Mouse (Mus musculus): Measurements from ENCODE around the gene Eva1c. TPM values are rescaled to one million over a fixed set of nuclear protein-coding genes. Genes with fewer than 3 reads are reported as not detected.

The Eva1c gene
- polyA plus RNA-seq, 1 experiment, result not detected

GRCm38 (mm10) chr16:90882501-90882977, 56.0 kb downstream of the Eva1c start:
- Histone ChIP-seq H3K4me1 (peaks cover 11% of the 10 kb centered on the region), H3K4me3 (replicated peaks) (no peak overlapping the region), H3K27me3 (replicated peaks) (peaks cover 28% of the 10 kb centered on the region), H3K9me3 (0 out of 2 replicates have a peak, but pooled peaks cover 2% of the 10 kb centered on the region), H3K36me3 (replicated peaks; ENCODE audit: low read length) (no peaks in the 10 kb centered on the region)
- TF ChIP-seq FLI1 (IDR thresholded peaks at IDR 0.05; ENCODE audit: low read length) (no peak), GATA1 (IDR thresholded peaks at IDR 0.05; ENCODE audit: borderline replicate concordance, low read length) (no peak)

DNA sequence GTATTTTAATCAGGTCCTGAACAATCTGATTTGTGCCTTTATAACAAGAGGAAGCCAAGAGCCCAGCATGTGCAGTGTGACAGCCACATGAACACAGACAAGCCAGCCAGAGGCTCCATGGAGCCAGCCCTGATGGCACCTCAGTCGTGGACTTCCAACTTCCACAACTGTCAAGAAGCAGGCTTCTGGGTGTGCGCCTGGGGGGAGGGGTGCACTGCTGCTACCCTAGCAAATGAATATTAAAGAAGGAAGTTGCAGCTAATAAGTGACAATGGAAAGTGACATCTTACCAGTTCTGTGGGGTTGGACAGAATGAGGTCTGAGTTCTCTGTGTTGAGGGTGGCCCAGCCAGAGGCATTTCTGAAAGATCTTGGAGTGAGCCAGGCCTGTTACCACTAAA, 58.8 kb downstream of the Eva1c start:
- Histone ChIP-seq H3K27me3 (replicated peaks) (peaks cover 23% of the 10 kb centered on the region), H3K9me3 (peaks cover 22% of the 10 kb centered on the region), H3K36me3 (replicated peaks; ENCODE audit: low read length) (no peaks in the 10 kb centered on the region), H3K4me1 (peaks cover 11% of the 10 kb centered on the region), H3K4me3 (replicated peaks) (no peak overlapping the region)
- TF ChIP-seq FLI1 (IDR thresholded peaks at IDR 0.05; ENCODE audit: low read length) (no peak), GATA1 (IDR thresholded peaks at IDR 0.05; ENCODE audit: borderline replicate concordance, low read length) (no peak)

DNA sequence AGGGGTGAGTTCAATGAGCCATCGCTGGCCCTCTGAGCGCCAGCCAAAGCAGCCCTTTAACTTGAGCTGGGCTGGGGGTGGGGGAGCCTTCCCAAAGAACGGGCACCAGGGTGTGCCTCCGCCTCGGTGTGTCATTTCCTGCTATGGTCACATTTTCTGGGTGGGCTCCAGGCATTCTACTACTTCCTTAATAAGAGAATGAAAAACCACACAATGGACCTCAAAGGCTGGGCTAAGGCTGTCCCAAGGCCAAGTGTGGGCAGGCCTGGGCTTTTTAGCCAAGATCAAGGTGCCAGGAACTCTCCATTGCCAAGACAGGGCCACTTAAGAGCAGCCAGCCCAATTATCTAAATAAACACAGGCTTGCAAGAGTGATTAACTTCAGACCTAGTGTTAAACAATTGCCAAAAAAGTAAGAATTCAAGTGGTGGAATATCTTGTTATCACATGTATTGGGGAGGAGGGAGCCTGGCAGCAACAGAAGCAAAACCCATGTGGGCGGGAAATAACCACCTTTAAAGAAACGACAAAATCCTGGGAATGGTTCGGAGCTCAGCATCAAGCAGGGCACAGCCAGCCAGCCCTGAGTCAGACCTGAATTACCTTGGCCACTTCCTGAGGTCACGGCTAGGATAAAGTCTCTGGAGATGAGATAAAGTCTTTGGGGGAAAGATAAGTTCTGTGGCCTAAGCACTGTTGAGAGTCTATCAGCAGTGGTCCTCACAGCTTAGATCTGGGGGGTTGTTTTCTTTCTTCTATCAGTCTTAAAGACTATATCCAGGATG, 59.5 kb downstream of the Eva1c start:
- no peak overlapping the region for H3K4me3 ChIP-seq (replicated peaks)
- no peaks in the 10 kb centered on the region for H3K36me3 ChIP-seq (replicated peaks; ENCODE audit: low read length)
- peaks cover 25% of the 10 kb centered on the region for H3K9me3 ChIP-seq
- TF ChIP-seq GATA1 (IDR thresholded peaks at IDR 0.05; ENCODE audit: borderline replicate concordance, low read length) (no peak), FLI1 (IDR thresholded peaks at IDR 0.05; ENCODE audit: low read length) (no peak)
- H3K4me1 ChIP-seq, result peaks cover 11% of the 10 kb centered on the region
- H3K27me3 ChIP-seq (replicated peaks), result peaks cover 20% of the 10 kb centered on the region

- Histone ChIP-seq H3K4me3 (replicated peaks) (no peak overlapping the region), H3K36me3 (replicated peaks; ENCODE audit: low read length) (no peaks in the 10 kb centered on the region)
- TF ChIP-seq FLI1 (IDR thresholded peaks at IDR 0.05; ENCODE audit: low read length) (no peak), GATA1 (IDR thresholded peaks at IDR 0.05; ENCODE audit: borderline replicate concordance, low read length) (no peak)
These were observed 64.2 kb downstream of the Eva1c start for GRCm38 (mm10) chr16:90890683-90891082.

DNA sequence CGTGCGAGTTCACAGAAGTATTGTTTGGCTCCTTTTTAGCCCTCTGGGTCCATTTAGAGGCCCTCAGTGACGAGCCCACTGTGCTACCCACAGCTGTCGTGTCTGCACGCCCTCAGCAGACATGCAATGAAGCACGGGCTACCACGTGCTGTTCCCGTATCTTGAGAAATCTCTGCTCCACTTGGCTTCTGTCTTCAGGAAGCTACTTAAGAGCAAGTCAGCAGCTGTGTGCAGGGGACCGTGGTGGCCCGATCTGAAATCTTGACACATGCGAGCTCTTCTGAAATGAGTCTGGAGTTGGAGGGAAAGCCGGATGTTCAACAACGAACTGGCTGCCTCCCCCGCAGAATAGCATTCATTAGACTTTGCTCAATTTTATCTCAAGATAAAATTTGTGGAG, 65.1 kb downstream of the Eva1c start:
- H3K36me3 ChIP-seq (replicated peaks; ENCODE audit: low read length), result no peaks in the 10 kb centered on the region
- peaks cover 24% of the 10 kb centered on the region for H3K27me3 ChIP-seq (replicated peaks)
- no peaks in the 10 kb centered on the region for H3K4me1 ChIP-seq
- H3K4me3 ChIP-seq (replicated peaks), result no peak overlapping the region
- TF ChIP-seq FLI1 (IDR thresholded peaks at IDR 0.05; ENCODE audit: low read length), result no peak
- TF ChIP-seq GATA1 (IDR thresholded peaks at IDR 0.05; ENCODE audit: borderline replicate concordance, low read length), result no peak
- H3K9me3 ChIP-seq, result peaks cover 25% of the 10 kb centered on the region

More at GRCm38 (mm10) chr16:90890683-90891082, 64.2 kb downstream of the Eva1c start:
- H3K27me3 ChIP-seq (replicated peaks), result peaks cover 21% of the 10 kb centered on the region
- peaks cover 25% of the 10 kb centered on the region for H3K9me3 ChIP-seq
- peaks cover 5% of the 10 kb centered on the region for H3K4me1 ChIP-seq

DNA sequence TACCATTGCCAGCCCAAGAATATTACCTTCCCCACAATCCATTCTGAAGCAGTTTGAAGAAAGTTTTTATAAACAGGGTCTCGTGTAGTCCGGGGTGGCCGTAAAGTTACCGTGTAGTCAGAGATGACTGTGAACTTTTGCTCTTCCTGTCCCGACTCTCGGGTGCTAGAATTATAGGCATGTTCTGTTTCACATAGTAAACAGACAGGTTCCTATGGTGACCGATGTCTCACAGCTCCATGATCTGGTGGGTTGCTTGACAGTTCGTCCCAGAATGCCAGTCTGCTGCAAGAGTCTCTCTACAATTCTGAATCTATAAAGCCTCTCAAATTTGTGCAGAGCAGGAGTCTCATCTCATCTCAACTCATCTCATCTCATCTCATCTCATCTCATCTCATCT, 65.6 kb downstream of the Eva1c start:
- Histone ChIP-seq H3K4me1 (no peaks in the 10 kb centered on the region), H3K9me3 (peaks cover 25% of the 10 kb centered on the region), H3K27me3 (replicated peaks) (peaks cover 24% of the 10 kb centered on the region), H3K4me3 (replicated peaks) (no peak overlapping the region), H3K36me3 (replicated peaks; ENCODE audit: low read length) (no peaks in the 10 kb centered on the region)
- no peak for TF ChIP-seq FLI1 (IDR thresholded peaks at IDR 0.05; ENCODE audit: low read length)
- TF ChIP-seq GATA1 (IDR thresholded peaks at IDR 0.05; ENCODE audit: borderline replicate concordance, low read length), result no peak

- Histone ChIP-seq H3K27me3 (replicated peaks) (peaks cover 24% of the 10 kb centered on the region), H3K4me3 (replicated peaks) (no peak overlapping the region)
These were observed 66.5 kb downstream of the Eva1c start for GRCm38 (mm10) chr16:90893019-90893418.

GRCm38 (mm10) chr16:90893792-90894191, 67.3 kb downstream of the Eva1c start:
- H3K4me1 ChIP-seq, result no peaks in the 10 kb centered on the region
- peaks cover 14% of the 10 kb centered on the region for H3K9me3 ChIP-seq
- H3K27me3 ChIP-seq (replicated peaks), result peaks cover 25% of the 10 kb centered on the region
- no peak overlapping the region for H3K4me3 ChIP-seq (replicated peaks)
- no peaks in the 10 kb centered on the region for H3K36me3 ChIP-seq (replicated peaks; ENCODE audit: low read length)
- TF ChIP-seq FLI1 (IDR thresholded peaks at IDR 0.05; ENCODE audit: low read length) (no peak), GATA1 (IDR thresholded peaks at IDR 0.05; ENCODE audit: borderline replicate concordance, low read length) (no peak)

More at GRCm38 (mm10) chr16:90893019-90893418, 66.5 kb downstream of the Eva1c start:
- TF ChIP-seq FLI1 (IDR thresholded peaks at IDR 0.05; ENCODE audit: low read length) (no peak), GATA1 (IDR thresholded peaks at IDR 0.05; ENCODE audit: borderline replicate concordance, low read length) (no peak)
- H3K36me3 ChIP-seq (replicated peaks; ENCODE audit: low read length), result no peaks in the 10 kb centered on the region
- H3K9me3 ChIP-seq, result peaks cover 22% of the 10 kb centered on the region
- H3K4me1 ChIP-seq, result no peaks in the 10 kb centered on the region

DNA sequence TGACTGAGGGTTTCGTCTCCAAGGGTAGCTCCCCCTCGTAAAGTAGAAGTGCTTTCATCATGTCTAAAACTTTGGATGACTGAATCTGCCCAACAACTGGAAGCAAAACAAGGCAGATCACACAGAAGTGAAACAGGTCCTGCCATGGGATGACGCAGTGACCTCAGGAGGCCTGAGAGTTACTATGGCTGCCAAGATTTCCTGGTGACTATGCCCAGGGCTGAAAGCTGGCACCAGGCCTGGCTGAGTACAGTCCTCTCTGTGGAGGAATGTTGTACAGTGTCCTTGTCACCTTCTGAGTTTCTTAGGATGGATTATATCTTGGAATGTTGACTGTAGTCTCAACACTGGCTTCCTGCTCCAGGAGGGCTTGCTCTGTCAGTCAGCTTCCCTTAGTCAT, 71.1 kb downstream of the Eva1c start:
- Histone ChIP-seq H3K9me3 (no peaks in the 10 kb centered on the region), H3K4me3 (replicated peaks) (no peak overlapping the region), H3K27me3 (replicated peaks) (peaks cover 20% of the 10 kb centered on the region), H3K4me1 (no peaks in the 10 kb centered on the region), H3K36me3 (replicated peaks; ENCODE audit: low read length) (no peaks in the 10 kb centered on the region)
- no peak for TF ChIP-seq FLI1 (IDR thresholded peaks at IDR 0.05; ENCODE audit: low read length)
- TF ChIP-seq GATA1 (IDR thresholded peaks at IDR 0.05; ENCODE audit: borderline replicate concordance, low read length), result no peak

DNA sequence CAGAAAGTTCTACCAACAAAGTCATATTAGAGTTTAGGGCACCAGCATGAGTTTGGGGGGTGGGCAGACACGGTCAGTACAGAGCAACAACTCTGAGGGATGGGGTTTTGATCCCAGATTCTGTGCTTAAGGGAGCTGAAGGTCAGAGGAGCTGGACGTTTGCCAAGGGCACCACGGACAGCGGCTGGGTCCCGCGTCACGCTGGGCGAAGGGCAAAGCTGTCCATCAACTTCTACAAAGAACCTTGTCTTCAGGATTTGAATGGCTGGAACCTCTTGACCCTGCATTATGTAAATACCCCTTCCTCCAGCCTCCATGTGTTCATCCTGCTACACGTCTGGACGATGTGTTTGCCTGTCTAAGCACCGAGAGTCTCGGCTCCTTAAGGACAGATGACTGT, 73.0 kb downstream of the Eva1c start:
- TF ChIP-seq GATA1 (IDR thresholded peaks at IDR 0.05; ENCODE audit: borderline replicate concordance, low read length) (no peak), FLI1 (IDR thresholded peaks at IDR 0.05; ENCODE audit: low read length) (no peak)
- Histone ChIP-seq H3K9me3 (no peaks in the 10 kb centered on the region), H3K4me1 (no peaks in the 10 kb centered on the region), H3K27me3 (replicated peaks) (peaks cover 30% of the 10 kb centered on the region), H3K4me3 (replicated peaks) (no peak overlapping the region), H3K36me3 (replicated peaks; ENCODE audit: low read length) (no peaks in the 10 kb centered on the region)

Measured in megakaryocyte, embryonic 14.5 days (primary cell).